Mouse (Mus musculus): ENCODE data around the gene Palm3. TPM values are rescaled to one million over a fixed set of nuclear protein-coding genes. Genes with fewer than 3 reads are reported as not detected.
"Not testable (repeated sequence)": the region's sequence is repeated elsewhere in the genome, so short reads cannot be mapped to it uniquely, and the experiment has no call there.

Palm3 gene
- polyA plus RNA-seq, 1 experiment from 2014 or later = 0.06 TPM

GRCm38 (mm10) chr8:83998231-83999056 lies 22.8 kb upstream of the Palm3 start:
- 3% methylated on average over 78 of the region's 92 CpGs for WGBS (ENCODE audit: insufficient replicate concordance)
- Histone ChIP-seq H3K4me2 (peak overlapping the region; percentile 97), H3K9me3 (replicated peaks) (no peaks in the 10 kb centered on the region), H3K36me3 (peaks cover 53% of the 10 kb centered on the region), H3K4me3 (replicated peaks) (peak overlapping the region; percentile 88), H3K9ac (peak overlapping the region; percentile 88), H3K27ac (peak overlapping the region; percentile 85), H3K27me3 (no peaks in the 10 kb centered on the region), H3K4me1 (replicated peaks) (peaks cover 68% of the 10 kb centered on the region)
- DNase-seq = peak; percentile 48
- no peak for ATAC-seq (ENCODE audit: low read depth)

GRCm38 (mm10) chr8:83999057-83999705 lies 22.1 kb upstream of the Palm3 start:
- Histone ChIP-seq H3K4me2 (peak overlapping the region; percentile 97), H3K36me3 (peaks cover 51% of the 10 kb centered on the region), H3K4me1 (replicated peaks) (peaks cover 69% of the 10 kb centered on the region), H3K9me3 (replicated peaks) (no peaks in the 10 kb centered on the region), H3K4me3 (replicated peaks) (peak overlapping the region; percentile 88), H3K9ac (peak overlapping the region; percentile 88), H3K27me3 (no peaks in the 10 kb centered on the region), H3K27ac (peak overlapping the region; percentile 85; the same call in 1 of the 2 replicates)
- no peak for DNase-seq
- 73% methylated on average over 16 of the region's 16 CpGs for WGBS (ENCODE audit: insufficient replicate concordance)
- no peak for ATAC-seq (ENCODE audit: low read depth)

- H3K27me3 ChIP-seq = no peaks in the 10 kb centered on the region
- no peak overlapping the region for H3K27ac ChIP-seq
- H3K36me3 ChIP-seq = peaks cover 46% of the 10 kb centered on the region
- H3K9me3 ChIP-seq (replicated peaks) = no peaks in the 10 kb centered on the region
- 88% methylated on average over 2 of the region's 2 CpGs for WGBS (ENCODE audit: insufficient replicate concordance)
- peaks cover 67% of the 10 kb centered on the region for H3K4me1 ChIP-seq (replicated peaks)
- H3K9ac ChIP-seq = no peak overlapping the region; the same call in 1 of the 2 replicates
- H3K4me2 ChIP-seq = peak overlapping the region; percentile 97
- H3K4me3 ChIP-seq (replicated peaks) = peak overlapping the region; percentile 88
- ATAC-seq (ENCODE audit: low read depth) = no peak
- no peak for DNase-seq
Measured at GRCm38 (mm10) chr8:83999825-84000224, 21.4 kb upstream of the Palm3 start.

- H3K4me2 ChIP-seq = peak within 1 kb of the TSS; percentile 10; the same call in 1 of the 2 replicates
- no peak within 1 kb of the TSS for H3K27ac ChIP-seq
- peaks cover 63% of the 10 kb centered on the region for H3K4me1 ChIP-seq (replicated peaks)
Measured at GRCm38 (mm10) chr8:84001281-84002000, 19.8 kb upstream of the Palm3 start, which contains the start of gene 1700067K01Rik. 1700067K01Rik (plus strand) TSS chr8:84001502.

GRCm38 (mm10) chr8:84002957-84003611 lies 18.2 kb upstream of the Palm3 start:
- Histone ChIP-seq H3K4me1 (replicated peaks) (peaks cover 61% of the 10 kb centered on the region), H3K27ac (no peak overlapping the region), H3K36me3 (peaks cover 46% of the 10 kb centered on the region), H3K4me3 (replicated peaks) (no peak overlapping the region), H3K9me3 (replicated peaks) (no peaks in the 10 kb centered on the region), H3K9ac (no peak overlapping the region), H3K4me2 (no peak overlapping the region), H3K27me3 (no peaks in the 10 kb centered on the region)
- no peak for ATAC-seq (ENCODE audit: low read depth)
- no peak for DNase-seq
- WGBS (ENCODE audit: insufficient replicate concordance) = 68% methylated on average over 12 of the region's 12 CpGs

More at GRCm38 (mm10) chr8:84001281-84002000, 19.8 kb upstream of the Palm3 start, which contains the start of gene 1700067K01Rik:
- no peak for ATAC-seq (ENCODE audit: low read depth)
- Histone ChIP-seq H3K27me3 (no peaks in the 10 kb centered on the region), H3K4me3 (replicated peaks) (no peak within 1 kb of the TSS), H3K9ac (no peak within 1 kb of the TSS), H3K9me3 (replicated peaks) (no peaks in the 10 kb centered on the region), H3K36me3 (peaks cover 46% of the 10 kb centered on the region)
- no peak for DNase-seq
- 80% methylated on average over 61 of the region's 61 CpGs for WGBS (ENCODE audit: insufficient replicate concordance)

GRCm38 (mm10) chr8:84003612-84004246 lies 17.5 kb upstream of the Palm3 start:
- ATAC-seq (ENCODE audit: low read depth) = no peak
- Histone ChIP-seq H3K9me3 (replicated peaks) (no peaks in the 10 kb centered on the region), H3K27me3 (0 out of 2 replicates have a peak, but pooled peaks cover 3% of the 10 kb centered on the region), H3K4me1 (replicated peaks) (peaks cover 56% of the 10 kb centered on the region), H3K9ac (peak overlapping the region; percentile 76; the same call in 1 of the 2 replicates), H3K27ac (peak overlapping the region; percentile 84), H3K36me3 (peaks cover 45% of the 10 kb centered on the region), H3K4me3 (replicated peaks) (peak overlapping the region; percentile 65; the same call in 1 of the 2 replicates), H3K4me2 (peak overlapping the region; percentile 88)
- no peak for DNase-seq
- WGBS (ENCODE audit: insufficient replicate concordance) = 73% methylated on average over 6 of the region's 6 CpGs

- Histone ChIP-seq H3K27ac (peak overlapping the region; percentile 84), H3K9ac (peak overlapping the region; percentile 76), H3K36me3 (peaks cover 36% of the 10 kb centered on the region), H3K4me1 (replicated peaks) (peaks cover 46% of the 10 kb centered on the region), H3K4me2 (peak overlapping the region; percentile 88), H3K9me3 (replicated peaks) (no peaks in the 10 kb centered on the region), H3K27me3 (peaks cover 6% of the 10 kb centered on the region), H3K4me3 (replicated peaks) (peak overlapping the region; percentile 65)
- WGBS (ENCODE audit: insufficient replicate concordance) = 1% methylated on average over 30 of the region's 30 CpGs
- peak; percentile 85 for DNase-seq
- ATAC-seq (ENCODE audit: low read depth) = peak; percentile 89
Measured at GRCm38 (mm10) chr8:84004533-84005201, 16.6 kb upstream of the Palm3 start.

- Histone ChIP-seq H3K4me1 (replicated peaks) (peaks cover 43% of the 10 kb centered on the region), H3K36me3 (peaks cover 27% of the 10 kb centered on the region), H3K27ac (0 out of 2 replicates have a peak overlapping the region, but pooled peaks have one; percentile 84), H3K27me3 (peaks cover 14% of the 10 kb centered on the region), H3K4me2 (peak overlapping the region; percentile 88; the same call in 1 of the 2 replicates)
- not testable (repeated sequence) for H3K9me3 ChIP-seq (replicated peaks); H3K4me3 ChIP-seq (replicated peaks); ATAC-seq (ENCODE audit: low read depth); DNase-seq; H3K9ac ChIP-seq
- WGBS (ENCODE audit: insufficient replicate concordance) = 79% methylated on average over 7 of the region's 7 CpGs
Measured at GRCm38 (mm10) chr8:84005502-84005901, 15.8 kb upstream of the Palm3 start.

GRCm38 (mm10) chr8:84008362-84008761 lies 12.9 kb upstream of the Palm3 start:
- Histone ChIP-seq H3K4me2 (no peak overlapping the region), H3K27ac (no peak overlapping the region), H3K27me3 (peaks cover 43% of the 10 kb centered on the region), H3K4me3 (replicated peaks) (no peak overlapping the region), H3K9ac (no peak overlapping the region), H3K9me3 (replicated peaks) (no peaks in the 10 kb centered on the region), H3K36me3 (0 out of 2 replicates have a peak, but pooled peaks cover under 1% of the 10 kb centered on the region), H3K4me1 (replicated peaks) (peaks cover 41% of the 10 kb centered on the region)
- ATAC-seq (ENCODE audit: low read depth) = no peak
- DNase-seq = no peak
- WGBS (ENCODE audit: insufficient replicate concordance) = 47% methylated on average over 7 of the region's 7 CpGs

GRCm38 (mm10) chr8:84009876-84010275 lies 11.4 kb upstream of the Palm3 start:
- 2% methylated on average over 11 of the region's 11 CpGs for WGBS (ENCODE audit: insufficient replicate concordance)
- Histone ChIP-seq H3K4me2 (no peak overlapping the region), H3K36me3 (no peaks in the 10 kb centered on the region), H3K4me1 (replicated peaks) (peaks cover 30% of the 10 kb centered on the region), H3K4me3 (replicated peaks) (no peak overlapping the region), H3K27ac (no peak overlapping the region), H3K9me3 (replicated peaks) (no peaks in the 10 kb centered on the region), H3K27me3 (peaks cover 52% of the 10 kb centered on the region), H3K9ac (no peak overlapping the region)
- DNase-seq (peak; percentile 34), ATAC-seq (ENCODE audit: low read depth) (no peak)
